Mouse (Mus musculus): Measurements from ENCODE around the gene Vpreb1. TPM values are rescaled to one million over a fixed set of nuclear protein-coding genes. Genes with fewer than 3 reads are reported as not detected.
A peak's percentile ranks its signal among the peaks of the same experiment; 100 is the strongest.
"Not testable (repeated sequence)": the region's sequence is repeated elsewhere in the genome, so short reads cannot be mapped to it uniquely, and the experiment has no call there.

The Vpreb1 gene
- polyA plus RNA-seq, 1 experiment from 2014 or later, result 0.80 TPM

DNA sequence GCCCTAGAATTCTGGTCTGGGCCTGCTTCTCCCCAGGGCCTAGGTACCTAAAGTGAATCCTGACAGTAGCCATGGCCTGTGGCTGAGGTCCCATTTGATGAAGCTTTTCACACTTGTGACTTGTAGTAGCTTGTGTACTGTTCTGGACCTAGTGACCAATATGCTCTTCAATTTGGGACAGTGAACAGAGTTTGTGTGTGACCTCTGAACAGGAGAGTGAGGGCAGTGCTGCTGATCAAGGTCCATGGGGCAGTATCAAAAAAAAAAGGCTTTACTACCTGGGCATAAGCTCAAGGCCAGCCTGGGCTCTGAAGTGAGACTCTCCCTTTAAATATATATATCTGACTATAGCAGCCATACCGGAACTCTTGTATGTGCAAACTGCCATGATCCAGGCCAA lies 17.7 kb upstream of the Vpreb1 start:
- Histone ChIP-seq H3K4me2 (no peak overlapping the region), H3K9ac (no peak overlapping the region), H3K27ac (no peak overlapping the region), H3K4me3 (no peak overlapping the region), H3K27me3 (replicated peaks) (no peaks in the 10 kb centered on the region), H3K9me3 (replicated peaks) (no peaks in the 10 kb centered on the region), H3K4me1 (no peaks in the 10 kb centered on the region), H3K36me3 (peaks cover 100% of the 10 kb centered on the region)
- ATAC-seq, result no peak
- 95% methylated on average over 1 of the region's 1 CpGs for WGBS (ENCODE audit: insufficient replicate concordance)

DNA sequence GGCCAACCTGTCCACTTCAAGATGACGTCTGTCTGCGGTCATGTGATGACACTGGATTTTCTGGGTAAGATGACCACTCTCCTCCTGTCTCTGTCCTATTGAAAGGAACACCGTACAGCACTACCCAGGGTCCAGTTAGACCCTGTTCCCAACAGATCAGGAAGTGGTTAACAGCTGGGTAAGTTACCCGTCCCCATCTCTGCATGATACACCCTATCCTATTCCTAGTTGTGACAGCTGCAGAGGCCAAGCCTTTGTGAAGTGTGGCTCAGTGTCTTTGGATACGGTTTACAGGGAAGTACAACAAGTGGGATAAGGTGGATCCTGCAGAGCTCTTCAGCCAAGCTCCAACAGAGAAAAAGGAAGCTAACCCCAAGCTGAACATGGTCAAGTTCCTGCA lies 8.4 kb upstream of the Vpreb1 start:
- 72% methylated on average over 5 of the region's 5 CpGs for WGBS (ENCODE audit: insufficient replicate concordance)
- H3K9ac ChIP-seq, result no peak overlapping the region
- H3K4me3 ChIP-seq, result no peak overlapping the region
- no peak overlapping the region for H3K4me2 ChIP-seq
- H3K9me3 ChIP-seq (replicated peaks), result no peaks in the 10 kb centered on the region
- peaks cover 96% of the 10 kb centered on the region for H3K36me3 ChIP-seq
- no peaks in the 10 kb centered on the region for H3K27me3 ChIP-seq (replicated peaks)
- ATAC-seq, result no peak
- no peaks in the 10 kb centered on the region for H3K4me1 ChIP-seq
- H3K27ac ChIP-seq, result no peak overlapping the region

DNA sequence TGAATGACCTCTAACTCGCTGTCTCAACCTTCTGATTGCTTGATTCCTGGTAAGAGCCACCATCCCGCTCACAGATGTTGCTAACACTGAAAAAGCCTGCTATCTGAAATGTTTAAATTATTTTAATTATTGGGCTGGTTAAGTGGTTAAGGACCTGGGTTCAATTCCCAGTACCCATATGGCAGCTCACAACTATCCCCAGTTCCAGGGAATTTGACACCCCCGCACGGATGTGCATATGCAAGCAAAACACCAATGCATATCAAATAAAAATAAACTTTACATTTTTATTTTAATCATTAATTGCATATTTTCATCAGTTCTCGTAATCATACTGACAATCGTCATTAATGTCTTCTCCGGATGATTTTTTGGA lies 414 bp downstream of the Vpreb1 start:
- 36% methylated on average over 7 of the region's 7 CpGs for WGBS (ENCODE audit: insufficient replicate concordance)
- Histone ChIP-seq H3K36me3 (peaks cover 10% of the 10 kb centered on the region), H3K27me3 (replicated peaks) (no peaks in the 10 kb centered on the region), H3K9ac (peak overlapping the region; percentile 91), H3K4me2 (peak overlapping the region; percentile 79), H3K4me3 (peak overlapping the region; percentile 93), H3K9me3 (replicated peaks) (no peaks in the 10 kb centered on the region), H3K27ac (no peak overlapping the region), H3K4me1 (peaks cover 29% of the 10 kb centered on the region)
- ATAC-seq, result no peak

DNA sequence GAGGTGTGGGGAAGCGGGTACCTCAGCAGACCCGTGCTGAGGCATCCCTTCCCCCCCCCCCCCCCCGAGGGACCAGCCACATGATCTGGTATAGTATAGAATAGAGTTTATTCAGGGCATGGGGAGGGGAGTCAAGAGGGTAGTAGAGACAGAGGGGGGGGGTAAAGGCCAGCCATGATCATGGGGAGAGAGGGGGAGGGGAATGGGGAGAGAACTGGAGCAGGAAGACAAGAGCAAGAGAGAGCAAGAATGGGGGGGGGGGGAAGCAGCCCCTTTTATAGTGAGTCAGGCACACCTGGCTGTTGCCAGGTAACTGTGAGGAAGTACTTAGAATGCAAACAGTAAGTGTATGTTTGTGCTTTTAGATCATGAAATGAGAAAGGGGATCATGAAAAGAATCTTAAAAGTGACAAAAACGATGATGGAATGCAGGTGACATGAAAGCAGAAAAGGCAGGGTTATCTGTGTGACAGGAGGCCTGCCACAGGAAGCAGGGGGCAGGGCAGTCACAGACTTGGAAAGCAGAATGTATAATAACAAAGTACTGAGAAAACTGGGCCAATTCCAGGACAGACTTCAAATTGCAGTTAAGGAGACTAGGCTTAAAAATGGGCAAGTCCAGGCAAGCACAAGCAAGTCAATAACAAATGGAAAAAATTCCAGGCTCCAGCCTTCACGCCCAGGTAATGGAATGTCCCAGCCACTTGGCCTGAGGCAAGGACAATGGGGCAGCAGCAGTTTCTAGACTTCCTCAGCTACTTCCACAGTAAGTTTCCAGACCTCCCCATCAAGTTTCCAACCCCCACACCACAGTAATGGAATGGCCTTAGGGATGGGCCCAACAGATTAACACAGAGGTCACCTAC lies 4.7 kb downstream of the Vpreb1 start:
- 16% methylated on average over 5 of the region's 5 CpGs for WGBS (ENCODE audit: insufficient replicate concordance)
- H3K4me2 ChIP-seq, result no peak overlapping the region
- H3K27ac ChIP-seq, result no peak overlapping the region
- H3K9me3 ChIP-seq (replicated peaks), result no peaks in the 10 kb centered on the region
- no peak overlapping the region for H3K4me3 ChIP-seq
- H3K36me3 ChIP-seq, result no peaks in the 10 kb centered on the region
- no peak overlapping the region for H3K9ac ChIP-seq
- peaks cover 10% of the 10 kb centered on the region; the same call in 1 of the 2 replicates for H3K4me1 ChIP-seq
- H3K27me3 ChIP-seq (replicated peaks), result no peaks in the 10 kb centered on the region
- no peak for ATAC-seq

DNA sequence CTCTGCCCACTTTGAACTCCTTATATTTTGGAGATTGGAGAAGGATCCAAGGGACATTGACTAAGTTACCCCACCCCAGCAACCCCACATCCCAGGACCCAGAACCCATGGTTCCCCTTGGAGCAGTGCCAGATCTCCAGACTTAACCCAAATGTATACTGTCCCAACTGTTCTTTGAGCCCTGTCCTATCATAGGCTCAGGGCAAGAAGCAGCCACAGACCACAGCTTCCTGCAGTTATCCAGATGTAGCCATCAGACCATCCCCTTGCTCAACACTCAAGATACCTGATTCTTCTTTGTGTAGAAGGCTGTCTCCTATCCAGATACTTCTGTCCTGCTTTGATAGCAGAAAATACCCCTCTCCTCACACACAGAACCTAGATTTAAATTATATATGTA lies 5.4 kb downstream of the Vpreb1 start:
- no peak overlapping the region for H3K9ac ChIP-seq
- no peak overlapping the region for H3K4me3 ChIP-seq
- H3K27me3 ChIP-seq (replicated peaks), result no peaks in the 10 kb centered on the region
- no peak overlapping the region for H3K27ac ChIP-seq
- H3K9me3 ChIP-seq (replicated peaks), result no peaks in the 10 kb centered on the region
- ATAC-seq, result 0 out of 2 replicates have a peak, but pooled peaks have one; percentile 36
- no peak overlapping the region for H3K4me2 ChIP-seq
- H3K4me1 ChIP-seq, result peaks cover 9% of the 10 kb centered on the region; the same call in 1 of the 2 replicates
- H3K36me3 ChIP-seq, result no peaks in the 10 kb centered on the region

DNA sequence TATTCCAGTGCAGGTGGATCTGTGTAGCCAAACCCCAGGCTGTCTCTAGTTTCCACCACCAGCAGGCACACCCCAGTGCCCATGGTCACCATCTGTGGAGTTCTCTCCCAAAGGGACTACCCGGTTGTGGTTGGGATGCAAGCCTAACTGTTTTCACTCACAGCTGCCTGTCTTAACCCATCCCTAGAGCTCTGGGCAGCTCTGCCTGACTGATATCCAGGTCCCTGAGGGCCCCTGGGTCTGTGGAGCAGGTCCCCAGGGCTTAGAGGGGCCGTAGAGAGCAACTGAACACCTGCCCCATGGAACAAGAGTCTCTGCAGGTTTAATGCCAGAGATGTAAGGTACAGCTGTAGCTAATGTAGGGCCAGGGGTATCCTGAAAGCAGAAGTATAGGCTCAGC lies 6.7 kb downstream of the Vpreb1 start, which contains the start of gene Igll1:
Igll1 (minus strand) TSS at position 8 of the 400 bp plus-strand sequence.
- 59% methylated on average over 2 of the region's 2 CpGs for WGBS (ENCODE audit: insufficient replicate concordance)
- Histone ChIP-seq H3K27me3 (replicated peaks) (no peaks in the 10 kb centered on the region), H3K4me1 (0 out of 2 replicates have a peak, but pooled peaks cover 7% of the 10 kb centered on the region), H3K9me3 (replicated peaks) (no peaks in the 10 kb centered on the region), H3K27ac (no peak within 1 kb of the TSS), H3K9ac (no peak within 1 kb of the TSS), H3K36me3 (no peaks in the 10 kb centered on the region), H3K4me2 (no peak within 1 kb of the TSS), H3K4me3 (no peak within 1 kb of the TSS)
- no peak for ATAC-seq

DNA sequence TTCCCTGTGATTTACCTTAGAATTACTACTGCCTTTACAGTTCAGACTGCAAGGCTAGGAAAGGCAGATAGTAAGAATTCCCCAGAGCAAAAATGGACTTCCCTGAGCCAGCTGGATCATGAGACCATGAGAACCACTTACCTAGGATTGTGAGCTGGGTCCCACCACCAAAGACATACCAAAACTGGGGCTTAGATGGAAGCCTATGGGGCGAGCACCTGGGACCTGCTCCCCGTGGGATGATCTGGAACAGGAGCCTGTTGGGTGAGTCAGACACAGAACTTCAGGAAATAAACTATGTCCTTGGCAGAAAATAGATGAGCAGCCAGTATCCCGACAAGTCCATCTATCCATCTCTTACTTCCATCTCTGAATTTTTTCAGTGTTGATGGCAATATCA lies 8.4 kb downstream of the Vpreb1 start:
- H3K9ac ChIP-seq, result no peak overlapping the region
- WGBS (ENCODE audit: insufficient replicate concordance), result 59% methylated on average over 3 of the region's 3 CpGs
- H3K4me1 ChIP-seq, result 0 out of 2 replicates have a peak, but pooled peaks cover 7% of the 10 kb centered on the region
- no peak overlapping the region for H3K4me2 ChIP-seq
- H3K36me3 ChIP-seq, result no peaks in the 10 kb centered on the region
- H3K27ac ChIP-seq, result no peak overlapping the region
- ATAC-seq, result no peak
- no peak overlapping the region for H3K4me3 ChIP-seq
- H3K27me3 ChIP-seq (replicated peaks), result no peaks in the 10 kb centered on the region
- no peaks in the 10 kb centered on the region for H3K9me3 ChIP-seq (replicated peaks)

DNA sequence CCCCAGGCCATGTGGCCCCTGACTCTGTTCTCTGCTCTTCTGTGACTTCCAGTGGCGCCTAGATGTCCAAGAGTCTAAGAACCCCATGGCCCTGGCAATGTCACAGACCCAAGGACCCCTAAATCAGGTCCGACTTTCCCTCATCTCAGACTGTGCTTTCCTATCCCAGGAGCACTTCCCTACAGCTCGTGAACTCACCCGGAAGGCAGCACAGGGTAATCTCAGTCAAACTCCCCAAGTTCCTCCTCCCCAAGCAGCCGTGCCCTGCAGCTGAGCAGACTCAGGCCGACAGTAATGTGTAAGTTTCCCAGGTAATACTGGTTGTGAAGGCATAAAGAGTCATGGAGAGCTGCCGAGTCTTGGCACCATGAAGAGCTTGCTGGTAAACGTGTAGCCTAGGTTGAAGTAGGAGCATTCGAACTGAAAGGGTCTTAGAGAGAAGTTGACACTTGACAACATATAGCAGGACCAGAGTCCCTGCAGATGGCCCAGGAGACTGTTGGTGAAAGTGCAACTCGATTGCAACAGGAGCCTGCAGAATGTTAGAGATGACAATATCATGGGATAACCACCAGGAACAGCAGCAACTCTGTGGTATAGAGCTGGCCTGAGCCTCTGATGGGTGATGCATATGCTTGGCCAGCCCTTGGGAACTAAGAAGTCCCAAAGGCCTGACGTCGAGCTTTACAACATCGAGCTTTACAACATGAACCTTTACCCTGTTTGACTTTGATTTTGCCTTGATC lies 13.7 kb downstream of the Vpreb1 start:
- Histone ChIP-seq H3K36me3 (no peaks in the 10 kb centered on the region), H3K27me3 (replicated peaks) (no peaks in the 10 kb centered on the region), H3K4me3 (no peak overlapping the region), H3K9me3 (replicated peaks) (no peaks in the 10 kb centered on the region), H3K4me1 (no peaks in the 10 kb centered on the region), H3K9ac (no peak overlapping the region), H3K4me2 (no peak overlapping the region), H3K27ac (no peak overlapping the region)
- WGBS (ENCODE audit: insufficient replicate concordance), result 53% methylated on average over 13 of the region's 13 CpGs
- ATAC-seq, result no peak

DNA sequence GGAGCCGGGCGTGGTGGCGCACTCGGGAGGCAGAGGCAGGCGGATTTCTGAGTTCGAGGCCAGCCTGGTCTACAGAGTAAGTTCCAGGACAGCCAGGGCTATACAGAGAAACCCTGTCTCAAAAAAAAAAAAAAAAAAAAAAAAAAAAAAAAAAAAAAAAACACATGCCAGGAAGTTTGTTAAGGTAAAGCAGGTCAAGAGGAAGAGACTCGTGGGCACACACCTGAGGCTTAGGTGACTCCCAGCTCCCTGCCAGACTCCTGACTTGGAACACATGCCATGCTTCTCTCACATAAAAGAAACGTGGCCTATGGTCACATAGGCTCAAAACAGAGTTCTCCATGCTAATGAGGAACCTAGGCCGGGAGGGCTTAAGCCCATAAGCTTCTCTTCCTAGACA lies 14.6 kb downstream of the Vpreb1 start:
- not testable (repeated sequence) for H3K27ac ChIP-seq; ATAC-seq; H3K27me3 ChIP-seq (replicated peaks); H3K9me3 ChIP-seq (replicated peaks); H3K4me2 ChIP-seq; H3K36me3 ChIP-seq; H3K9ac ChIP-seq; H3K4me1 ChIP-seq; H3K4me3 ChIP-seq
- 67% methylated on average over 9 of the region's 9 CpGs for WGBS (ENCODE audit: insufficient replicate concordance)

DNA sequence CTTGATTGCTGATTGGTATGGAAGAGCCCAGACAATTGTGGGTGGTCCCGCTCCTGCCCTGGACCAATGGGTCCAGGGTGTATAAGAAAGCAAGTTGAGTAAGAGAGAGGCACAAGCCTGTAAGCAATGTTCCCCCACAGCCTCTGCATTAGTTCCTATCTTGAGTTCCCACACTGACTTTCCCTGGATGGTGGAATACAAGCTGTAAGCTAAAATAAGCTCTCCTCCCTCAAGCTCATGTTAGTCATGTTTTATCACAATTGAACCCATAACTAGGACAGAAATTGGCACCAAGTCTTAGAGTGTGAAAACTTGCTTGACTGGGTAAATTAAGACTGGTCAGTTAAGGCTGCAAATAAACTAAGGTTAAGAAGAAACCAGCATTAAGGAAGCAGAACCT lies 15.1 kb downstream of the Vpreb1 start:
- Histone ChIP-seq H3K27ac (no peak overlapping the region), H3K9me3 (replicated peaks) (no peaks in the 10 kb centered on the region), H3K36me3 (no peaks in the 10 kb centered on the region), H3K4me2 (no peak overlapping the region), H3K27me3 (replicated peaks) (no peaks in the 10 kb centered on the region), H3K9ac (no peak overlapping the region), H3K4me1 (no peaks in the 10 kb centered on the region), H3K4me3 (no peak overlapping the region)
- no peak for ATAC-seq
- WGBS (ENCODE audit: insufficient replicate concordance), result 73% methylated on average over 1 of the region's 1 CpGs

DNA sequence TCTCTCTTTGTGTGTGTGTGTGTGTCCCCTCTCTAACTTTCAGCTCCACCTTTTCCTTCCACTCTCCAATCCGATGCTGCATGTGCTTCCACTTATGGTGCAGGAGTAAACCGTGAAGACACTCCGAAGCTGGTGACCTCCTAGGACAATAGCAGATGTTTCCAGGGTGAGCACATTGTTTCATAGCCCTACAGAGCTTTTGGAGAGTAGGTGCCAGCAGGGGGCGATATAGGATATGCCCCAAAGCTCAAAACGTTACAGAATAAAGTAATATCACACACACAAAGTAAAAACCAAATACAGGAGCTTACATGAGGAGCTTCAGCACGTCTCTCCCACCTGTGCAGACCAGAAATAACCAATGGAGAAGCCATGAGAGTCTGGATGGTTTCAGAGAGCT lies 15.8 kb downstream of the Vpreb1 start:
- Histone ChIP-seq H3K4me3 (no peak overlapping the region), H3K4me2 (no peak overlapping the region), H3K9me3 (replicated peaks) (no peaks in the 10 kb centered on the region), H3K4me1 (no peaks in the 10 kb centered on the region), H3K27me3 (replicated peaks) (no peaks in the 10 kb centered on the region), H3K9ac (no peak overlapping the region), H3K27ac (no peak overlapping the region), H3K36me3 (no peaks in the 10 kb centered on the region)
- no peak for ATAC-seq
- 12% methylated on average over 6 of the region's 6 CpGs for WGBS (ENCODE audit: insufficient replicate concordance)

DNA sequence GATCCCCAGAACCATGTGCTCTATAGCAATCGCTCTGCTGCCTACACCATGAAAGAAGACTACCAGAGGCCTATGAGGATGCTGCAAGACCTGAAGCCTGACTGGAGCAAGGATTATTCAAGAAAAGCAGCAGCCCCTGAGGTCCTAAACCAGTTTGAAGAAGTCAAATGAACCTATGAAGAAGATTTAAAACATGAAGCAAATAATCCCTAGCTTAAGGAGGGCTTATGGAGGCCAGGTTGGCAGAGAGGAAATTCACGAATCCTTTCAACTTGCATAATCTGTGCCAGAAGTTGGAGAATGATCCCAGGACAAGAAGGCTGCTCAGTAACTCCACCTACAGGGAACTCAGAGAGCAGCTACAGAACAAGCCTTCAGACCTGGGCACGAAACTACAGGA lies 18.2 kb downstream of the Vpreb1 start:
- no peak overlapping the region for H3K27ac ChIP-seq
- no peak overlapping the region for H3K9ac ChIP-seq
- H3K4me1 ChIP-seq, result no peaks in the 10 kb centered on the region
- no peak for ATAC-seq
- H3K36me3 ChIP-seq, result no peaks in the 10 kb centered on the region
- no peaks in the 10 kb centered on the region for H3K27me3 ChIP-seq (replicated peaks)
- no peak overlapping the region for H3K4me2 ChIP-seq
- 71% methylated on average over 3 of the region's 3 CpGs for WGBS (ENCODE audit: insufficient replicate concordance)
- no peak overlapping the region for H3K4me3 ChIP-seq
- no peaks in the 10 kb centered on the region for H3K9me3 ChIP-seq (replicated peaks)
